ENCODE assay signal across 21 mouse cellular contexts in the genomic region with DNA sequence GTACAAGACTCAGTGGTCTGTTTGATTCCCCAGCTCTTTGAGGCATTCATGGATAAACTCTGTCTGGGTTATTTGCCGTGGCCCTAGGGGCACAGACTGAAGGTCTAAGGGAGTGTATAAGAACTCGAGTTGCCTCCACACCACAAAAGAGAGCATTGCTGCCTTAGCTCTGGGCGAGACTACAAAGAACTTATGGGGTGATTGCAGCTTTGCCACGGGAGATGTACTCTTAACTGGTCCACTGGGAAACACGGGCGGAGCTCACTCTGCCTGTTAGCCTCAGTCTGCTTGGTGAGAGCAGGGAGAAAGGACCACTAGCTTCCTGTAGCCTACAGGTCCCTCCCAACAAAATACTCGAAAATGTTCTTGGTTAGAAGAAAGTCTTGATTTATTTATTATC.
A peak's percentile ranks its signal among the peaks of the same experiment; 100 is the strongest.
DNase-seq lines count a peak whose midpoint lies in the region; ATAC-seq and TF ChIP-seq lines count a peak whose summit lies in the region.
"Had no signal": no experiment of that assay in that cellular context is flagged by ENCODE, and none has a peak within 500 bp of the region (broad histone marks: within the 10 kb centered on the region; RNA-seq: fewer than 3 reads in every experiment).

No protein-coding gene starts in this region.

- peak overlapping the region; percentile 59 to 69; a peak in 3 of 4 replicates for H3K4me3 ChIP-seq in ES-E14 (ENCODE audit: insufficient read depth in 1 of 2, low read depth in 1 of 2, low read length in 2 of 2, poor library complexity in 1 of 2, severe bottlenecking in 1 of 2)
- H3K4me3 ChIP-seq in embryonic facial prominence, embryonic 14.5 days (ENCODE audit: low read depth, low read length): no peak overlapping the region
- H3K4me3 ChIP-seq in limb, embryonic 13.5 days: no peak overlapping the region
- H3K4me3 ChIP-seq: embryonic facial prominence, embryonic 13.5 days; forebrain, embryonic 13.5 days; heart, embryonic 13.5 days; hindbrain, embryonic 12.5 days had no signal

- DNase-seq in 3T3-L1 (ENCODE audit: low read depth, low spot score) (peak; percentile 4), ES-E14 (ENCODE audit: low read depth, low spot score) (no peak)
- DNase-seq in embryonic facial prominence, embryonic 14.5 days (ENCODE audit: low spot score): peak; percentile 51
- DNase-seq in cerebellum, postnatal 10 days: no peak
- DNase-seq in adrenal gland, adult (ENCODE audit: inconsistent age in 2 of 2, low spot score in 1 of 2): no peak
- DNase-seq in left cerebral cortex, postnatal 25 days (ENCODE audit: low spot score in 2 of 2): no peak
- no peak for DNase-seq in kidney, adult 8-10 months
- DNase-seq: adrenal gland, adult 2 months; adrenal gland, postnatal 25 days; cerebellum, adult 2 months; cerebellum, postnatal 14 days; embryo, embryonic 11 days; gastrocnemius, postnatal 14 days; heart, postnatal 4 days; kidney, adult 11 months had no signal

- in situ Hi-C loops in ES-E14 (cut with MboI; ENCODE audit: low sequenced_read_pairs in 2 of 2, unreplicated experiment in 2 of 2): no loop called here

- intact Hi-C loops in left cerebral cortex, postnatal 25 days (cut with DNase I): no loop called here

- H3K36me3 ChIP-seq in ES-E14 (ENCODE audit: control insufficient read depth, insufficient read depth, low read length, poor library complexity, severe bottlenecking): no peaks in the 10 kb centered on the region
- no peaks in the 10 kb centered on the region for H3K36me3 ChIP-seq in embryonic facial prominence, embryonic 14.5 days (ENCODE audit: control insufficient read depth, insufficient read depth, low read length)
- H3K36me3 ChIP-seq in limb, embryonic 13.5 days: no peaks in the 10 kb centered on the region
- H3K36me3 ChIP-seq: embryonic facial prominence, embryonic 13.5 days; heart, embryonic 13.5 days; hindbrain, embryonic 12.5 days had no signal

- H3K27ac ChIP-seq in ES-E14 (ENCODE audit: insufficient read depth, low read depth, low read length, poor library complexity, severe bottlenecking): no peak overlapping the region
- no peak overlapping the region for H3K27ac ChIP-seq in embryonic facial prominence, embryonic 14.5 days (replicated peaks; ENCODE audit: low read depth, low read length)
- peak overlapping the region; percentile 44; the same call in 1 of the 2 replicates for H3K27ac ChIP-seq in limb, embryonic 13.5 days
- H3K27ac ChIP-seq: forebrain, embryonic 13.5 days; heart, embryonic 13.5 days; hindbrain, embryonic 12.5 days had no signal

- H3K4me1 ChIP-seq in ES-E14 (ENCODE audit: control insufficient read depth in 2 of 2, insufficient read depth in 2 of 2, low read length in 2 of 2, poor library complexity in 1 of 2): peaks cover 0 to 3% of the 10 kb centered on the region in 2 experiments; a peak in 1 of 4 replicates
- H3K4me1 ChIP-seq in embryonic facial prominence, embryonic 14.5 days (ENCODE audit: control insufficient read depth, insufficient read depth, low read length): no peaks in the 10 kb centered on the region; the same call in 1 of the 2 replicates
- peaks cover 16% of the 10 kb centered on the region for H3K4me1 ChIP-seq in limb, embryonic 13.5 days
- H3K4me1 ChIP-seq: forebrain, embryonic 13.5 days; heart, embryonic 13.5 days; hindbrain, embryonic 12.5 days had no signal

- no peak overlapping the region for H3K4me2 ChIP-seq in embryonic facial prominence, embryonic 14.5 days (ENCODE audit: low read depth, low read length)
- H3K4me2 ChIP-seq in limb, embryonic 13.5 days (replicated peaks): no peak overlapping the region; the same call in 1 of the 2 replicates
- H3K4me2 ChIP-seq: embryonic facial prominence, embryonic 13.5 days; forebrain, embryonic 13.5 days; heart, embryonic 13.5 days; hindbrain, embryonic 12.5 days had no signal

- peak overlapping the region; percentile 46; the same call in 1 of the 2 replicates for H3K9ac ChIP-seq in ES-E14 (ENCODE audit: insufficient read depth, low read depth, low read length, poor library complexity, severe bottlenecking)
- no peak overlapping the region for H3K9ac ChIP-seq in embryonic facial prominence, embryonic 14.5 days (ENCODE audit: low read depth, low read length)
- no peak overlapping the region for H3K9ac ChIP-seq in limb, embryonic 13.5 days
- H3K9ac ChIP-seq: embryonic facial prominence, embryonic 13.5 days; forebrain, embryonic 13.5 days; heart, embryonic 13.5 days; hindbrain, embryonic 12.5 days had no signal

- H3K9me3 ChIP-seq in ES-E14 (ENCODE audit: control insufficient read depth, insufficient read depth, low read depth, low read length): no peaks in the 10 kb centered on the region
- H3K9me3 ChIP-seq in embryonic facial prominence, embryonic 14.5 days (ENCODE audit: control insufficient read depth, low read length): no peaks in the 10 kb centered on the region
- no peaks in the 10 kb centered on the region for H3K9me3 ChIP-seq in limb, embryonic 13.5 days
- H3K9me3 ChIP-seq: forebrain, embryonic 13.5 days; heart, embryonic 13.5 days; hindbrain, embryonic 12.5 days had no signal

- 43% methylated on average over 7 of the region's 7 CpGs for WGBS in embryonic facial prominence, embryonic 14.5 days
- 36% methylated on average over 7 of the region's 7 CpGs for WGBS in limb, embryonic 13.5 days

- H3K27me3 ChIP-seq in embryonic facial prominence, embryonic 14.5 days (replicated peaks; ENCODE audit: control insufficient read depth, insufficient read depth, low read length): no peaks in the 10 kb centered on the region
- H3K27me3 ChIP-seq in limb, embryonic 13.5 days: no peaks in the 10 kb centered on the region
- H3K27me3 ChIP-seq: embryonic facial prominence, embryonic 13.5 days; forebrain, embryonic 13.5 days; heart, embryonic 13.5 days; hindbrain, embryonic 12.5 days had no signal

- no peak for ATAC-seq in embryonic facial prominence, embryonic 14.5 days (ENCODE audit: low read depth)
- ATAC-seq in limb, embryonic 13.5 days (ENCODE audit: low FRiP score, low read depth): peak; percentile 44; the same call in 1 of the 2 replicates
- ATAC-seq: forebrain, embryonic 13.5 days; hindbrain, embryonic 16.5 days had no signal

TF ChIP-seq in ES-E14, 5 proteins besides CTCF, POLR2A, EP300 and RAD21:
- no peak for TF ChIP-seq ZNF384 (IDR thresholded peaks at IDR 0.05; ENCODE audit: low read depth, low read length)
- TF ChIP-seq CHD2 (IDR thresholded peaks at IDR 0.05; ENCODE audit: low read depth, low read length): no peak
- TF ChIP-seq HCFC1 (IDR thresholded peaks at IDR 0.05; ENCODE audit: borderline replicate concordance, insufficient read depth, low read length): no peak
- TF ChIP-seq ZC3H11A (IDR thresholded peaks at IDR 0.05; ENCODE audit: borderline replicate concordance, low read depth, low read length): no peak
- TF ChIP-seq MAFK (IDR thresholded peaks at IDR 0.05; ENCODE audit: insufficient read depth, low read depth, low read length): no peak

Comparison
In these comparisons a context has a peak if more than half of its experiments do, and no peak if none do; other contexts are left out.
1. DNase-seq: peak in 3T3-L1 (single experiment) and embryonic facial prominence, embryonic 14.5 days (single experiment); none in ES-E14 (single experiment), cerebellum, postnatal 10 days (0 of 2), adrenal gland, adult (0 of 2), left cerebral cortex, postnatal 25 days (0 of 2) and kidney, adult 8-10 months (0 of 2).
2. H3K4me3 ChIP-seq: peak in ES-E14 (2 of 2); none in embryonic facial prominence, embryonic 14.5 days (single experiment) and limb, embryonic 13.5 days (single experiment).